Mouse (Mus musculus) liver, postnatal 0 days (tissue): Measurements from ENCODE around the gene Vps51.

Source experiments
- CTCF ChIP-seq: sonication (generic); IDR thresholded peaks from 2 replicates; pipeline ENCODE4 v1.5.1; 2016; ENCODE audit warnings: antibody characterized with exemption, low read depth
- EP300 ChIP-seq: IDR thresholded peaks from 2 replicates; pipeline ENCODE4 v1.6.1; 2016; ENCODE audit warnings: antibody characterized with exemption, low read depth, mild to moderate bottlenecking

GRCm38 (mm10) chr19:6085417-6085879, 8.4 kb upstream of the Vps51 start:
- TF ChIP-seq CTCF (no peak), EP300 (no peak)
